ENCODE assay signal across 19 mouse cellular contexts in genomic region chr9:70248046-70248445, GRCm38 (mm10).
"Had no signal": no experiment of that assay in that cellular context is flagged by ENCODE, and none has a peak within 500 bp of the region (broad histone marks: within the 10 kb centered on the region; RNA-seq: fewer than 3 reads in every experiment).

No protein-coding gene starts in this region.

- DNase-seq: kidney, postnatal 25 days; layer of hippocampus, adult 9-11 months; liver; liver, embryonic 13.5 days; lung, embryonic 14.5 days; right cerebral cortex, adult 18-20 months; right cerebral cortex, postnatal 14 days; right cerebral cortex, postnatal 4 days; thymus, adult 18-20 months; thymus, postnatal 36 days had no signal

- ATAC-seq: midbrain, embryonic 15.5 days had no signal

- H3K9ac ChIP-seq: limb, embryonic 13.5 days; liver, embryonic 13.5 days; lung, embryonic 14.5 days; midbrain, embryonic 12.5 days; midbrain, embryonic 15.5 days; neural tube, embryonic 12.5 days; neural tube, embryonic 15.5 days had no signal

- H3K9me3 ChIP-seq: limb, embryonic 10.5 days; limb, embryonic 13.5 days; liver, embryonic 13.5 days; midbrain, embryonic 12.5 days; midbrain, embryonic 15.5 days; neural tube, embryonic 12.5 days; neural tube, embryonic 15.5 days had no signal

- H3K27ac ChIP-seq: kidney, postnatal 0 days; layer of hippocampus, adult 2 months; limb, embryonic 10.5 days; limb, embryonic 13.5 days; liver, embryonic 13.5 days; macrophage; midbrain, embryonic 12.5 days; midbrain, embryonic 15.5 days; neural tube, embryonic 12.5 days; neural tube, embryonic 15.5 days had no signal

- H3K27me3 ChIP-seq: limb, embryonic 13.5 days; liver, embryonic 13.5 days; midbrain, embryonic 12.5 days; midbrain, embryonic 15.5 days; neural tube, embryonic 12.5 days; neural tube, embryonic 15.5 days had no signal

- H3K36me3 ChIP-seq: limb, embryonic 10.5 days; limb, embryonic 13.5 days; liver, embryonic 13.5 days; midbrain, embryonic 12.5 days; midbrain, embryonic 15.5 days; neural tube, embryonic 12.5 days; neural tube, embryonic 15.5 days had no signal

- H3K4me2 ChIP-seq: limb, embryonic 13.5 days; liver, embryonic 13.5 days; lung, embryonic 14.5 days; midbrain, embryonic 12.5 days; midbrain, embryonic 15.5 days; neural tube, embryonic 12.5 days; neural tube, embryonic 15.5 days had no signal

- H3K4me1 ChIP-seq: midbrain, embryonic 15.5 days; neural tube, embryonic 15.5 days had no signal

- H3K4me3 ChIP-seq: layer of hippocampus, adult 2 months; limb, embryonic 10.5 days; limb, embryonic 13.5 days; liver, embryonic 13.5 days; midbrain, embryonic 12.5 days; midbrain, embryonic 15.5 days; neural tube, embryonic 12.5 days; neural tube, embryonic 15.5 days had no signal
